Mouse (Mus musculus): Measurements from ENCODE around the gene Rfx7. TPM values are rescaled to one million over a fixed set of nuclear protein-coding genes. Genes with fewer than 3 reads are reported as not detected.
A peak's percentile ranks its signal among the peaks of the same experiment; 100 is the strongest.

The Rfx7 gene
- polyA plus RNA-seq (2014; fragmentation: Nextera tagmentation; extraction: Ambion mirVana) = 17.9 and 21.8 TPM in 2 replicates

DNA sequence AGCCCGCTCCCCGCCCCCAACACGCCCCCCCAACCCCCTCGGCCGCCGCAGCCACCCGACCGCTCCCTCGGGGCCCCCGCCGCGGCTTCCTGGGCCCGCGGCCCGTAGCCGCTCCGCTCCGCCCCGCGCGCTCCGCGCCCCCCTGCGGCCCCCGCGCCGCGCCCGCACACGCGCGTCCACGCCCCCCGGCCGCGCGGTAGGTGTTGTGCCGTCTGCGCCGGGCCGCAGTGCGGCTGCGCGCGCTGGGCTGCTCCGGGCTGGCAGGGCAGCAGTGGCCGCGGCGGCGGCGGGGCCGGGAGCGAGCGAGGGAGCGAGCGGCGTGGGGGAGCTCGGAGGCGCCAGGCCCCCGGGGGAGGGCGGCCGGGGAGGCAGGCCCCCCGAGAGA, at the start of gene Rfx7:
Rfx7 (plus strand) TSS at position 245 of the 385 bp plus-strand sequence.
- H3K9ac ChIP-seq (ENCODE audit: low read length) = peak within 1 kb of the TSS; percentile 97
- H3K27ac ChIP-seq (ENCODE audit: low read depth, low read length) = peak within 1 kb of the TSS; percentile 100
- peak within 1 kb of the TSS; percentile 93 for H3K4me3 ChIP-seq (ENCODE audit: low read depth, low read length)
- under 1% methylated on average over 42 of the region's 63 CpGs for WGBS
- peak within 1 kb of the TSS; percentile 65 for H3K4me2 ChIP-seq (ENCODE audit: low read length)
- peaks cover 7% of the 10 kb centered on the region for H3K4me1 ChIP-seq (ENCODE audit: control insufficient read depth, insufficient read depth, low read length)
- H3K9me3 ChIP-seq (replicated peaks; ENCODE audit: control insufficient read depth, low read length) = no peaks in the 10 kb centered on the region
- H3K27me3 ChIP-seq (replicated peaks; ENCODE audit: control insufficient read depth, insufficient read depth, low read length) = no peaks in the 10 kb centered on the region
- DNase-seq (ENCODE audit: low spot score) (peak; percentile 89), ATAC-seq (peak; percentile 88)
- no peaks in the 10 kb centered on the region for H3K36me3 ChIP-seq (ENCODE audit: control insufficient read depth, insufficient read depth, low read length)

DNA sequence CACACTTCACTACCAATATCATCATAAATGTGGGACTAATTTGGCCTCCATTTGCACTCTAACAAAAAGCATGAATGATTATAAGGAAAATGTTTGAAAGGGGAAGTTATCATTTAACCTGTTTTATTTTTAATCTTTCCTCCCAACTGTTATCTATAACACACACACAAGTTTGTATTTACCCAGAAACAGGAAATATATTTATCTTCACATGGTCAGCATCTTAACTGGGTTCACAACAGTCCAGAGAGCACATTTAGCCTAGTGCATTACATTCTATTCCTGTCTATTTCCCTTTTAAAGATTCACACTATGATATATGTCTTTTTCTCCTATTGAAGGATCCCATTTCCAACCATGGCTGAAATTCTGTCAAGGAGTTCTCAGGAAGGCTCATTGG, 43.5 kb upstream of the Rfx7 start:
- Histone ChIP-seq H3K9ac (ENCODE audit: low read length) (no peak overlapping the region), H3K36me3 (ENCODE audit: control insufficient read depth, insufficient read depth, low read length) (peaks cover 27% of the 10 kb centered on the region), H3K9me3 (replicated peaks; ENCODE audit: control insufficient read depth, low read length) (no peaks in the 10 kb centered on the region), H3K27ac (ENCODE audit: low read depth, low read length) (no peak overlapping the region), H3K4me3 (ENCODE audit: low read depth, low read length) (no peak overlapping the region), H3K4me2 (ENCODE audit: low read length) (no peak overlapping the region), H3K4me1 (ENCODE audit: control insufficient read depth, insufficient read depth, low read length) (0 out of 2 replicates have a peak, but pooled peaks cover 3% of the 10 kb centered on the region), H3K27me3 (replicated peaks; ENCODE audit: control insufficient read depth, insufficient read depth, low read length) (no peaks in the 10 kb centered on the region)
- DNase-seq (ENCODE audit: low spot score) (no peak), ATAC-seq (no peak)

DNA sequence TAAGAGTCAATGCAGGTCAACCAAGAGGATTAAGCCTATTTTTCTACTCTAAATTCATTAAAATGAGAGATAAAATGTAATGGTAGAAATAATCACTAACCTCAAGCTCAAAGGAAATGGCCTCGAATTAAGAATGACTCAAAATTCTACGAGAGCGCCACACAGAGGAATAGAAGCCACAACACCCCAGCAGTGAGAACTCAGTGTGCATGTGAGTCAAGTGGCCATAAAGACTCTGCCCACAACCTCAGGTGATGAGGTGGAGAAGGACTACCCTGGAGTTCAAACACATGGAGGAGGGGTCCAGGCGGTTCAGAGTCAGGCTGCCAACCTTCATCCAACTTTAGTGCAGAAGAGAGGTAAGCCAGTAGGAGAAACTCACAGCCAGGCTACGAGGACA, 42.9 kb upstream of the Rfx7 start:
- Histone ChIP-seq H3K4me2 (ENCODE audit: low read length) (no peak overlapping the region), H3K9me3 (replicated peaks; ENCODE audit: control insufficient read depth, low read length) (no peaks in the 10 kb centered on the region), H3K36me3 (ENCODE audit: control insufficient read depth, insufficient read depth, low read length) (peaks cover 25% of the 10 kb centered on the region), H3K9ac (ENCODE audit: low read length) (no peak overlapping the region), H3K27me3 (replicated peaks; ENCODE audit: control insufficient read depth, insufficient read depth, low read length) (no peaks in the 10 kb centered on the region), H3K4me3 (ENCODE audit: low read depth, low read length) (no peak overlapping the region), H3K27ac (ENCODE audit: low read depth, low read length) (no peak overlapping the region), H3K4me1 (ENCODE audit: control insufficient read depth, insufficient read depth, low read length) (0 out of 2 replicates have a peak, but pooled peaks cover 3% of the 10 kb centered on the region)
- WGBS = 89% methylated on average over 5 of the region's 5 CpGs
- DNase-seq (ENCODE audit: low spot score) (no peak), ATAC-seq (no peak)

DNA sequence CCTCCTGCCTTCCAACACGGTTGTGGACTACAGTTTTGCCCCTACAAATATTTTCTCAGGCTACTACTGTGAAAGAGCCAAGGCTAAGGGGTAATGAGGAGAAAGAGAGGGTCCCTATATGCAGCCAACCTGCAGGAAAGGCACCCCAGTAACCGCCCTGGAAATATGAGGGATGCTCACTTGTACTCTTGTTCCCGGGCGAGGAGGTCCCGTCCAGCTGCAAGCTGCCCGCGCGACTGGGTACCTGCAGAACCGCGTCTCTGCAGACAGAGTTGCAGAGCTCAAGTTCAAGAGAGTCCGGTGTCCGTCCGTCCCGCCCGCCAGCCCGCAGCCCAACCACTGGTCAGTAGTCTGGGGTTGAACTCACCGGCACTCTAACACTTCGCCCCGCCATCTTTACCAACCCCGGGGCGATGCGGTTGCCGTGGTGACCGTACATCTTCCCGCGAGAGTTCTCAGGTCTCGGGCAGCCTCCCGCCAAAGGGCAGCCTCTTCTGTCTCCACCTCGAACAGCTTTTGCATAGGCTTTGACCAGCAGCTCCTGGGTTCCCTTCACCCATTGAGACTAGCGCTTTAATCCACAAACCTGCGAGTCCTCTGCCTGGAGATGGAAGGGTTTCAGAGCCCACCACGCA, 40.4 kb upstream of the Rfx7 start:
- Histone ChIP-seq H3K36me3 (ENCODE audit: control insufficient read depth, insufficient read depth, low read length) (peaks cover 8% of the 10 kb centered on the region), H3K27ac (ENCODE audit: low read depth, low read length) (peak overlapping the region; percentile 79), H3K4me1 (ENCODE audit: control insufficient read depth, insufficient read depth, low read length) (0 out of 2 replicates have a peak, but pooled peaks cover 3% of the 10 kb centered on the region), H3K4me2 (ENCODE audit: low read length) (peak overlapping the region; percentile 63), H3K9me3 (replicated peaks; ENCODE audit: control insufficient read depth, low read length) (no peaks in the 10 kb centered on the region), H3K4me3 (ENCODE audit: low read depth, low read length) (peak overlapping the region; percentile 70), H3K9ac (ENCODE audit: low read length) (peak overlapping the region; percentile 74), H3K27me3 (replicated peaks; ENCODE audit: control insufficient read depth, insufficient read depth, low read length) (no peaks in the 10 kb centered on the region)
- DNase-seq (ENCODE audit: low spot score) (peak; percentile 93), ATAC-seq (peak; percentile 98)
- under 1% methylated on average over 32 of the region's 32 CpGs for WGBS

DNA sequence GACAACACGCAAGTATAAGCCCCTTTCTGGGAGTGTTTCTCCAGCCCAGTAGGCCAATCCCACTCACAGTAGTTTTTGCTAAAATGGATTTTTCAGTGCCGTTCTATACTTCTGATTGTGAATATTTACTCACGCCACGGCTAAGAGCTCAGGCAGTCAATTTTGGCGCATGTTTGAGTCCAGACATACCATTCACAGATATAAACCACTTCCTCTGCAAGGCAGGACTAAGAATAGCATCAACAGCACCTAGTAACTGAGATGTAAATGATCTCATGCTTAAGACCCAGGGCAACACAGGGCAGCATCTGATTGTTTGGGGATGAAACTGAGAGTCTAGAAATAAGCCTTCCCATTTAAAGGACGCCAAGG, 39.9 kb upstream of the Rfx7 start, which contains the start of gene Tex9:
Tex9 (minus strand) TSS at position 19 of the 372 bp plus-strand sequence.
- Histone ChIP-seq H3K27ac (ENCODE audit: low read depth, low read length) (peak within 1 kb of the TSS; percentile 79), H3K27me3 (replicated peaks; ENCODE audit: control insufficient read depth, insufficient read depth, low read length) (no peaks in the 10 kb centered on the region), H3K36me3 (ENCODE audit: control insufficient read depth, insufficient read depth, low read length) (peaks cover 4% of the 10 kb centered on the region; the same call in 1 of the 2 replicates), H3K4me1 (ENCODE audit: control insufficient read depth, insufficient read depth, low read length) (0 out of 2 replicates have a peak, but pooled peaks cover 3% of the 10 kb centered on the region), H3K9me3 (replicated peaks; ENCODE audit: control insufficient read depth, low read length) (no peaks in the 10 kb centered on the region), H3K4me2 (ENCODE audit: low read length) (peak within 1 kb of the TSS; percentile 63), H3K9ac (ENCODE audit: low read length) (peak within 1 kb of the TSS; percentile 74), H3K4me3 (ENCODE audit: low read depth, low read length) (peak within 1 kb of the TSS; percentile 70)
- 11% methylated on average over 6 of the region's 6 CpGs for WGBS
- ATAC-seq (peak; percentile 43; the same call in 1 of the 2 replicates), DNase-seq (ENCODE audit: low spot score) (peak; percentile 13)

DNA sequence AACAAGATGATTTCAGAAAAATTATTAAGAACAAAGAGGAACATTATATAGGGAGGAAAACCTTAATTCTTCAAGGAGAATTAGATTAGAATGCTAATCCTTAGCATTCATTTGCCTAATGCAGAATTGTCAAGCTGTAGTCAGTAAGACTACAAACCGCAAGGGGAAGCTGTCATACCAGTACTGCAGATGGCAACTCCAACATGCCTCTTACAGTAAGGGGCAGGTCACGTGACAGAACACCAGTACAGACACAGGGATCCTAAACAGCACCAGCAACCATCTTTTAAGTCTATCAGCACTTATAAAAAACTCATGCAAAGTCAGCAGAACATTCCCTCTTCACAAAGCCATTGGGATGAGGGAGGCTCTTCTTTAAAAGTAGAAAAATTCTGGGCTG, 38.6 kb upstream of the Rfx7 start:
- no peak for ATAC-seq

DNA sequence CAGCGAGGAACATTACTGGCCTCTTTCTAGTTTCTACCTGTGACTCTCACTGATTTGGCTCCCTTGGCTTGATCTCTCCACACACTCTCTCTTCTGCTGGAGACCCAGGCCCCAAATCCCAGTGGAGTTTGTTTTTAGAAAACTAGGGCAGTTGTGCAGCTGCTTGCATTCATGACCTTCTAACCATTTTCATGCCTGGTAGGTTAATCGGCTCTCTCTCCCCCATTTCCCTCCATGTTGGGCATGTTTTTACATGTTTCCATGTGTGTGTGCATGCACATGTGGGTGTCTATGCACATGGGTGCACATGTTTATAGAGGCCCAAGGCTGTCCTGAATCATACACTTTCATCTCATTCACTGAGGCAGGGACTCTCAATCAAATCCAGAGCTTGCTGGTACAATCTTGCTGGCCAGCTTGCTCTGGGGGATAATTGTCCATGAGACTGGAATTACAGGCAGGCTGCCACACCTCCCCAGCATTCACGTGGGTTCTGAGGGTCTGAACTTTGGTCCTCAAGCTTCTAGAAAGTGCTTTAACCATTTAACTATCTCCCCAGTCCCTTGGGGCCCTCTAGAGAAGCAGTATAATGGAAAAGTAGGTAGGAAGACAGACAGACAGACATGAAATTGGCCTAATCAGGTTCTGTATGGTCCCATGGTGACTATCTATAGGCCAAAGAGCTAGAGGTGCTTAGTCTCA, 37.9 kb upstream of the Rfx7 start:
- Histone ChIP-seq H3K9me3 (replicated peaks; ENCODE audit: control insufficient read depth, low read length) (no peaks in the 10 kb centered on the region), H3K4me3 (ENCODE audit: low read depth, low read length) (no peak overlapping the region), H3K27ac (ENCODE audit: low read depth, low read length) (no peak overlapping the region), H3K4me2 (ENCODE audit: low read length) (no peak overlapping the region), H3K4me1 (ENCODE audit: control insufficient read depth, insufficient read depth, low read length) (0 out of 2 replicates have a peak, but pooled peaks cover 3% of the 10 kb centered on the region), H3K27me3 (replicated peaks; ENCODE audit: control insufficient read depth, insufficient read depth, low read length) (no peaks in the 10 kb centered on the region), H3K36me3 (ENCODE audit: control insufficient read depth, insufficient read depth, low read length) (no peaks in the 10 kb centered on the region), H3K9ac (ENCODE audit: low read length) (no peak overlapping the region)
- no peak for ATAC-seq
- DNase-seq (ENCODE audit: low spot score) = no peak
- 90% methylated on average over 3 of the region's 3 CpGs for WGBS

More for the DNA sequence above, 38.6 kb upstream of the Rfx7 start:
- no peak overlapping the region for H3K4me2 ChIP-seq (ENCODE audit: low read length)
- H3K27me3 ChIP-seq (replicated peaks; ENCODE audit: control insufficient read depth, insufficient read depth, low read length) = no peaks in the 10 kb centered on the region
- 85% methylated on average over 2 of the region's 2 CpGs for WGBS
- no peak overlapping the region for H3K9ac ChIP-seq (ENCODE audit: low read length)
- H3K4me3 ChIP-seq (ENCODE audit: low read depth, low read length) = no peak overlapping the region
- DNase-seq (ENCODE audit: low spot score) = no peak
- H3K36me3 ChIP-seq (ENCODE audit: control insufficient read depth, insufficient read depth, low read length) = no peaks in the 10 kb centered on the region
- H3K9me3 ChIP-seq (replicated peaks; ENCODE audit: control insufficient read depth, low read length) = no peaks in the 10 kb centered on the region
- H3K27ac ChIP-seq (ENCODE audit: low read depth, low read length) = no peak overlapping the region
- 0 out of 2 replicates have a peak, but pooled peaks cover 3% of the 10 kb centered on the region for H3K4me1 ChIP-seq (ENCODE audit: control insufficient read depth, insufficient read depth, low read length)

DNA sequence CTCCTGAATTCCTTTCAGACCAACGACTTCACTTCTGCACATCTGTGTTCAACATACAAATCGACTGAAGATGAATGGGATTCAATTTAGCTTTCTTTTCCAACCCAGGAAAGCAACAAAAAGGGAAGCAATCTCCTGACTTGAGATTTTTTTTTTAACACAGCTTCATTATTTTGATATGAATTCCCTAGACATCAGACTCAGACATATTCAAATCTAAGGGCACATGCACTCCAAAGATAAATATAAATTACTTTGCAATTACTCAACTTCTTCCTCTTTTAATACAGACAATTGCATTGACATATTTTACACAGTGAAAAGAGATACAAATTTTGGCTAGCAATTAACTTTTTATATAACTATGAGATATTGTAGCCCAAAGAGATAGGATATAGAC, 35.3 kb upstream of the Rfx7 start:
- no peaks in the 10 kb centered on the region for H3K9me3 ChIP-seq (replicated peaks; ENCODE audit: control insufficient read depth, low read length)
- no peaks in the 10 kb centered on the region for H3K27me3 ChIP-seq (replicated peaks; ENCODE audit: control insufficient read depth, insufficient read depth, low read length)
- no peak overlapping the region for H3K27ac ChIP-seq (ENCODE audit: low read depth, low read length)
- H3K4me1 ChIP-seq (ENCODE audit: control insufficient read depth, insufficient read depth, low read length) = no peaks in the 10 kb centered on the region
- 55% methylated on average over 2 of the region's 2 CpGs for WGBS
- H3K9ac ChIP-seq (ENCODE audit: low read length) = no peak overlapping the region
- DNase-seq (ENCODE audit: low spot score) (no peak), ATAC-seq (no peak)
- H3K36me3 ChIP-seq (ENCODE audit: control insufficient read depth, insufficient read depth, low read length) = no peaks in the 10 kb centered on the region
- H3K4me3 ChIP-seq (ENCODE audit: low read depth, low read length) = no peak overlapping the region
- H3K4me2 ChIP-seq (ENCODE audit: low read length) = no peak overlapping the region

DNA sequence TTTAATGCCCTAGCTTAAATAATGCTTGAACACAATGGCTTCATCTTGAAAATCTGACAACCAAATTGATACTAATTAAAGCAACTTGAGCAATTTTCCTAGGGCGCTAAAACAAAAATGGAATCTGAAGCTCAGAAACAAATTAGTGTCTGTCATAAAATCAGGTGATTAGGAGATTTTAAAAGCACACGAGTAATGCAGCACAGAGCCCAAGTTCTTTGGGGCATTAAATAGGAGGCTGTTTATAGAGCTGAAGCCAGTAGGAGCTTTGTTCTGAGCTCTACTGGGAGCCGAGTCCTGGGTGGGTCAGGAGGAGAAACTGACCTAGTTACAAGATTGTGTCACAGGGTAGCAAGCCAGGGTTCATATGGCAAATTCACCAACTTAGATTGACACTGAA, 34.9 kb upstream of the Rfx7 start:
- no peaks in the 10 kb centered on the region for H3K9me3 ChIP-seq (replicated peaks; ENCODE audit: control insufficient read depth, low read length)
- no peak overlapping the region for H3K4me2 ChIP-seq (ENCODE audit: low read length)
- 0 out of 2 replicates have a peak overlapping the region, but pooled peaks have one; percentile 15 for H3K27ac ChIP-seq (ENCODE audit: low read depth, low read length)
- H3K36me3 ChIP-seq (ENCODE audit: control insufficient read depth, insufficient read depth, low read length) = no peaks in the 10 kb centered on the region
- 32% methylated on average over 3 of the region's 3 CpGs for WGBS
- no peak for ATAC-seq
- no peak overlapping the region for H3K4me3 ChIP-seq (ENCODE audit: low read depth, low read length)
- H3K4me1 ChIP-seq (ENCODE audit: control insufficient read depth, insufficient read depth, low read length) = no peaks in the 10 kb centered on the region
- H3K27me3 ChIP-seq (replicated peaks; ENCODE audit: control insufficient read depth, insufficient read depth, low read length) = no peaks in the 10 kb centered on the region
- peak; percentile 14 for DNase-seq (ENCODE audit: low spot score)
- H3K9ac ChIP-seq (ENCODE audit: low read length) = no peak overlapping the region
